Mouse (Mus musculus): ENCODE measurements around the gene Tmem95.

- TF ChIP-seq MAX (IDR thresholded peaks at IDR 0.05; ENCODE audit: low read length) (no peak), HCFC1 (IDR thresholded peaks at IDR 0.05; ENCODE audit: low read depth, low read length) (no peak), CTCF (conservative IDR thresholded peaks at IDR 0.05 in 1 of 2, IDR thresholded peaks at IDR 0.05 in 1 of 2; ENCODE audit: low read depth in 2 of 2, low read length in 2 of 2) (no peak), POLR2A (IDR thresholded peaks at IDR 0.05; ENCODE audit: low read depth, low read length) (no peak), NELFE (IDR thresholded peaks at IDR 0.05; ENCODE audit: low read depth, low read length) (no peak), NRF1 (IDR thresholded peaks at IDR 0.05; ENCODE audit: low read depth, low read length) (no peak), ZMIZ1 (IDR thresholded peaks at IDR 0.05; ENCODE audit: low read depth, low read length) (no peak), EP300 (IDR thresholded peaks at IDR 0.05; ENCODE audit: low read length) (no peak), TCF12 (IDR thresholded peaks at IDR 0.05; ENCODE audit: low read depth, low read length) (no peak), MAFK (IDR thresholded peaks at IDR 0.05; ENCODE audit: insufficient replicate concordance, low read length) (no peak), PAX5 (IDR thresholded peaks at IDR 0.05; ENCODE audit: low read length) (no peak), JUN (IDR thresholded peaks at IDR 0.05; ENCODE audit: insufficient read depth, low read depth, low read length) (no peak)
These were observed 26.5 kb upstream of the Tmem95 start for GRCm38 (mm10) chr11:69904311-69904710.

Measured in CH12.LX (cell line).